Mouse (Mus musculus): ENCODE data around the gene Slc26a11. TPM values are rescaled to one million over a fixed set of nuclear protein-coding genes. Genes with fewer than 3 reads are reported as not detected.

Gene Slc26a11
- total RNA-seq (2022): 1 to 10 TPM; 2.3 to 4.6 (median 3.1) TPM

GRCm38 (mm10) chr11:119355443-119356385, at the start of gene Slc26a11, which contains the start of gene Sgsh:
Gene Slc26a11 (plus strand): TSS chr11:119355557.
Gene Sgsh (minus strand): TSS chr11:119355536.
- peak; percentile 91 for DNase-seq (ENCODE audit: low spot score)

- no peak for DNase-seq (ENCODE audit: low spot score)
These were observed 48.3 kb upstream of the Slc26a11 start for GRCm38 (mm10) chr11:119306762-119307657.

- DNase-seq (ENCODE audit: low spot score): no peak
These were observed 47.8 kb upstream of the Slc26a11 start, which contains the start of gene Card14 for GRCm38 (mm10) chr11:119307658-119307867. Gene Card14 (plus strand): TSS chr11:119307768.

GRCm38 (mm10) chr11:119307916-119308315, 47.4 kb upstream of the Slc26a11 start:
- DNase-seq (ENCODE audit: low spot score): no peak

GRCm38 (mm10) chr11:119310621-119311020, 44.7 kb upstream of the Slc26a11 start:
- DNase-seq (ENCODE audit: low spot score): no peak

GRCm38 (mm10) chr11:119314252-119314936, 41.0 kb upstream of the Slc26a11 start:
- no peak for DNase-seq (ENCODE audit: low spot score)

GRCm38 (mm10) chr11:119316720-119317119, 38.6 kb upstream of the Slc26a11 start:
- peak; percentile 35 for DNase-seq (ENCODE audit: low spot score)

- DNase-seq (ENCODE audit: low spot score): no peak
These were observed 32.8 kb upstream of the Slc26a11 start for GRCm38 (mm10) chr11:119322521-119322920.

- no peak for DNase-seq (ENCODE audit: low spot score)
These were observed 30.3 kb upstream of the Slc26a11 start for GRCm38 (mm10) chr11:119325068-119325467.

- no peak for DNase-seq (ENCODE audit: low spot score)
These were observed 24.8 kb upstream of the Slc26a11 start for GRCm38 (mm10) chr11:119330592-119330991.

- no peak for DNase-seq (ENCODE audit: low spot score)
These were observed 23.4 kb upstream of the Slc26a11 start for GRCm38 (mm10) chr11:119331970-119332369.

- DNase-seq (ENCODE audit: low spot score): no peak
These were observed 16.9 kb upstream of the Slc26a11 start for GRCm38 (mm10) chr11:119338271-119339059.

- DNase-seq (ENCODE audit: low spot score): no peak
These were observed 16.2 kb upstream of the Slc26a11 start for GRCm38 (mm10) chr11:119339179-119339578.

GRCm38 (mm10) chr11:119339637-119340036, 15.7 kb upstream of the Slc26a11 start:
- DNase-seq (ENCODE audit: low spot score): peak; percentile 63

- no peak for DNase-seq (ENCODE audit: low spot score)
These were observed 11.2 kb upstream of the Slc26a11 start for GRCm38 (mm10) chr11:119344178-119344577.

- DNase-seq (ENCODE audit: low spot score): no peak
These were observed 10.5 kb upstream of the Slc26a11 start for GRCm38 (mm10) chr11:119344865-119345264.

GRCm38 (mm10) chr11:119347125-119347524, 8.2 kb upstream of the Slc26a11 start:
- DNase-seq (ENCODE audit: low spot score): no peak

- no peak for DNase-seq (ENCODE audit: low spot score)
These were observed 3.2 kb upstream of the Slc26a11 start for GRCm38 (mm10) chr11:119352113-119352512.

GRCm38 (mm10) chr11:119353946-119354345, 1.4 kb upstream of the Slc26a11 start:
- DNase-seq (ENCODE audit: low spot score): no peak

GRCm38 (mm10) chr11:119354798-119355442, 437 bp upstream of the Slc26a11 start:
- DNase-seq (ENCODE audit: low spot score): peak; percentile 55
